Mouse (Mus musculus) layer of hippocampus, postnatal 36 days (tissue): ENCODE results near the gene Tmem160. TPM values are rescaled to one million over a fixed set of nuclear protein-coding genes. Genes with fewer than 3 reads are reported as not detected.

Experiments
- DNase-seq, 2 experiments: peaks; one replicate each; pipeline ENCODE4 v3.0.0; 2022
- total RNA-seq, 2 experiments: library from RNA; stranded (reverse); gene quantifications; 2 replicates each; pipeline ENCODE4 v1.2.3; 2021

Gene Tmem160
- total RNA-seq = 10 to 100 TPM; 61.4 to 77.2 TPM

DNA sequence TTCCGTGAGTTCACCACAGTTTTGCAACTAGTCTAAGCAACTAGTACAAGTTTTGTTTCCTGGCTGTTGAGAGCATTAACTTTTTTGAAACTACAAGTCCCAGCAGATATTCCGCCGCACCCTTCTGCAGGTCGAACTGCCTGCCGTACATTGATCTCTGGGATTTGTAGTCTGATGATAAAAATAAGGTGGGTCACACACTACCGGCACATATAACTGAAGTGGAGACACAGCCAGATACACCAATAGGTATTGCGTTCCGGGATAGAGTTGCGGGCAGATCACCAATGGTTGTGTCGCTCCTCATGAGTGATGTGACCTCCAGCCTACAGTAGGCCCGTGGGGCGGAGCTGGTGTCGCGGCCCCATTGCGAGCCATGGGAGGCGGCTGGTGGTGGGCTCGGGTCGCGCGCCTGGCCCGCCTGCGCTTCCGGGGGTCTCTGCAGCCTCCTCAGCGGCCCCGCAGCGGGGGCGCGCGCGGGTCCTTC is at the start of gene Tmem160:
Tmem160 (plus strand) TSS at position 193 of the 487 bp plus-strand sequence.
- DNase-seq = peak; percentile 82 to 87

DNA sequence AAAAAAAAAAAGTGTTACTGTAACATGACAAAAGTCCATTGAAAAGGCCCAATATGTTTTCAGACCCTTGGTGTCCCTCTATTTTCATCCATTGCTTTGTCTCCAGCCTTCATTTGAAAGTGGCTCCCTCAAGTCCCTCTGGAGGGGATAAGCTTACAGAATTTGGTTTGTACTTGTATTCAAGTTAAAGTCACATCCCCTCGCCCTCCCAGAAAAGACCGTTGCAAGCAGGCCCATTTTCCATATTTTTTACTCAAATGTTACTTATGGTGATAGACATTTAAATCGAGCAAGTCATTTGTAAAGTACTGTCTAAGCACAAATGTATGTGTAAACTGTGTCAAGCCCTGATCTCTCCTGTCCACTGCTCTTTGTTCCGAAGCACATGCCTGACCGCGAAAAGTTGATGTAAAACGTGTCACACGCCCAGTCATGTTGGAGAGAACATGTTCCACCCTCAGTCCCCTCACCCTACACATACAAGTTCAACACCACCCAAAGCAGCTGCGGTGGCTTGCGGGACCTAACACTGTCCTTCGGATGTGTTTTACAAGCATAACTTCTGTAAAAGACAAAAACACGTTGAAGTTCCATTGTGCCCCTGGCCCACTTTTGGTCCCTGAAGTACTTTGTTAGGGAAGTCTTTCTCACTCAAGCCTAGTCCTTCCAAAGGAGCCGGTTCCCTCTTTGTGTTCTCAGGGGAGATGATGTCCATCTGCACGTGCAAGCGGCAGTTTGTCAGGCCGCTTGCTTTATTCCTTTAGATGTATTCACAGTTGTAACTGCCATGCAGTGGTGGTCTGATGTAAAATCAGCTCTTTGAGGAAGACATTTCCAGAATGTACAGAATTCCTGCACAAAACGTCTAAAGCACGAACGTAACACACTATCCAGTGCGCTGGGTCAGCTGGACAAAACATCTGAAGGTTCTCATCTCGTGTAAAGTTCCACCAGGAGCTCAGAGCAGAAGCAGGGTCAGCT is 49.3 kb upstream of the Tmem160 start:
- peak in 1 of 2 experiments; percentile 18 for DNase-seq

DNA sequence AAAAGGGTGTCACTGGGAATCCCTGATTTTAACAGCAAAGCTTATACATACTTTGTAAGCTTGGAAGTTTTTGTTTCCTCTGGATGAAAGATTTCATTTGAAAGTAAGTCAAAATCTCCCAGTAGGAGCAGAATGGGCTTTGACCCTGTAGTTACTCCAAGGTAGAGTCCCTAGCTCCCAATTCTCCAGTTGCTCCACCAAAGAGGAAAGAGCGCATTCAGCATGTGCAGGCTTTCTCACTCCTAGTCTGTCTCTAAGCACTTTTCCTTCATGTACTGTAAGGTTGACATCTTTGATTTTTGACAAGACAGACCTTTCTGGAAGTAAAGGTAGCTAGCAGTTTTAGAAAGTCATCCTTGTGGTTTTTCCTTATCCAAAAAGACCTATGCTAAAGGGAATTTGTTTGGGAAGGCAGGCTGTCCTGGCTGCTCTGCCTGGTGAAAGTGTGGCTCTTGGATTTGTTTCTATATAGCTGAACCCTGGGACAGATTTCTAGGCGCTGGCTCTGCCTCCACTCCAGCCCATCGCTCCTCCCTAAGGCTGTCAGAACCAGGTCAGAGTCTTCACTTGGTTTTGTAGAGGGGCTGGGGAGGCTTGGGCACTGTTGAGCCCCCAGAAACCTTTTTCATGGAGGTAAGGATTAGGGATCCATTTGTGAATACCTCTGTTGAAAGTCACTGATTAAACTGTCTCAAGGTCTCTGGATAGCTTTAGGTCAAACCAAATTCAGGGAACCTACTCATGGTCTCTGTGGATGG is 48.1 kb upstream of the Tmem160 start:
- DNase-seq = no peak

GRCm38 (mm10) chr7:16405073-16405455 is 47.5 kb upstream of the Tmem160 start:
- DNase-seq = no peak

GRCm38 (mm10) chr7:16405516-16406351 is 46.8 kb upstream of the Tmem160 start:
- DNase-seq = peak in 1 of 2 experiments; percentile 41

DNA sequence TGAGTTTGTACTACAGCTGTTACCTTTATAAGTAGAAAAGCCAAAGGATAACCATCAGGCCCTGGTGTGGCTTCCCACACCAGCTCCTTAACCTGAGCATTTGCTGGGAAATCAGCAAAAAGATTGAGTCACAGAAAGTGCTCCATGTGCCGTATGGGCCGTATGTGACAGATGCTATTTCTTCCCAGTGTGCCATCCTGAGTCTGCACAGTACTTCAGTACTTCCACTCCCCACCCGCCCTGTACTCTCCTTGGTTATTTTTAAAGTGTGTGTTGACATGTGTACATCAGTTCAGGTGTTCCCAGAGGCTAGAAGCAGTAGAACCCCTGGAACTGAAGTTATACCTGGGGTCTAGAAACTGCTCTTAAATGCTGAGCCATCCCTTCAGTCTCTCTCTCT is 45.6 kb upstream of the Tmem160 start:
- DNase-seq = peak in 1 of 2 experiments; percentile 13

- no peak for DNase-seq
Observed at GRCm38 (mm10) chr7:16411100-16411499, 41.5 kb upstream of the Tmem160 start.

DNA sequence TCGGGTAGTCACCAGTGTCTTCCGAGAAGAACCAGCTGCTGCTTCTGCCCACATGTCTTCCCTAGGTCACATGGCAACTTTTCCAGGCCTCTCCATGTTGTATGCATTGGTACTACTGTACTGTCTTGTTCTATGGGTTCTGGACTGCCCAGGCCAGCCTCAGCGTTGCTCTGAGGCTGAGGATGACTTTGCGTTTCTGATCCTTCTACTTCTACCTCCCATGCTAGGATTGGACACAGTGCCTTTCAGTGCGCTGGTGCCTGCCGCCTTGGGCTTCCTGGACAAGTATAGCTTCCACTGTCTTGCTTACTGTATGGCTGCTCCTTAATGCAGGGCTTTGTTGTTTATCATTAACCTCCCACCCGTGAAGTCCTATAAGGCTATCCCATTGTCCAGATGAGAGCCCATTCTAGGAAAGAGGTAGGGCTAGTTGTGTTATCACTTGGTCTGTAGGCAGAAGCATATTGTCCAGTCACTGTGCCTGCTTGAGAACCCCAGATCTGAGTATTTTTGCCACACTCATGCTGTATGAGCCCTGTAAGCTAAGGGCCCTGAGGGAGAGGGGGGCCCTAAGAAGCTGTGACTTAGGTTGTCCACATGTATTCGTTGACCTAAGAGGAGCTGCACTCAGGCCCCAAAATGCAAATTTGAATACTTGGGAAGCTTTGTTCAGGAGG is 40.2 kb upstream of the Tmem160 start:
- no peak for DNase-seq

- no peak for DNase-seq
Observed at GRCm38 (mm10) chr7:16412930-16413329, 39.6 kb upstream of the Tmem160 start.

DNA sequence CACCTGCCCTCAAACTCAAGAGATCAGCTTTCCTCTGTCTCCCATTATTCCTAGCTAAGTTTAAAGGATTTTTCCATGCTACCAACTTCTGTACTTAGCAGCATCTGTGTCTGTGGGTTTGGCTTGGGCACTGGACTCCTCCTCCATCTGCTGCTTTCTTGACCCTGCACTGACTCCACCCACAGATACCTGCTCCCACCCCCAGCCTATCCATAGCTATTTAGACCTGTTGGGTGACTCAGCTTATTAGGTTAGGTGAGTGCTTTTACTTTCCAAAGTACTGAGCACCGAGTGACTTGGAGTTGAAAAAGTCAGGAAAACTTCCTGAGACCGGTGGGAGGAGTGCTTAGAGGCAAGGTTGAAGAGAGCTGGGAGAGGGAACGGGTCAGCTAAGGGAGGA is 37.2 kb upstream of the Tmem160 start:
- no peak for DNase-seq

- DNase-seq = no peak
Observed at GRCm38 (mm10) chr7:16417141-16417771, 35.3 kb upstream of the Tmem160 start.

GRCm38 (mm10) chr7:16418713-16419112 is 33.9 kb upstream of the Tmem160 start:
- no peak for DNase-seq

- DNase-seq = no peak
Observed at GRCm38 (mm10) chr7:16420493-16421118, 32.0 kb upstream of the Tmem160 start.

DNA sequence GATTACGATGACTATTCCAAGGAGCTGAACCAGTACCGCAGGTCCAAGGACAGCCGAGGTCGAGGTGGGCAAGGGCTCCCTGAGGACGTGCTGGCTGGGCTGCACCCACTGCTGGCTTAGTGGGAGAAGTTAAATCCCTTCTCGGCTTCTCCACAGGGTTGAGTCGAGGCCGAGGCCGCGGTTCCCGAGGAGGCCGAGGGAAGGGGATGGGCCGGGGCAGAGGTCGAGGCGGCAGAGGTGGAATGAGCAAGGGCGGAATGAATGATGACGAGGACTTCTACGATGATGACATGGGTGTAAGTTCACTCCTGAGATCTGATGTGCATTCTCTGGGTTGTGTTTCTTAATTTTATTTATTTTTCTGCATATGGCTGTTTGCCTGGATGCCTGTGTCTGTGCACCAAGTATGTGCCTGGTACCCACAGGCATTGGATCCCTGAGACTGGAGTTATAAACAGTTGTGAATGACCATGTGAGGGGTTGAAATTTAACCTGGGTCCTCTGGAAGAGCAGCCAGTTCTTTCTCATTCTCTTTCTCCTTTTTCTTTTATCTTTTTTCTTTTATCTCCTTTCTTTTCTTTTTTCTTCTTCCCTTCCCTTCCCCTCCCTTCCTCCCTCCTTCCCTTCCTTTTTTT is 30.2 kb upstream of the Tmem160 start:
- no peak for DNase-seq

GRCm38 (mm10) chr7:16423731-16424130 is 28.8 kb upstream of the Tmem160 start:
- no peak for DNase-seq

- DNase-seq = no peak
Observed at GRCm38 (mm10) chr7:16425721-16426120, 26.9 kb upstream of the Tmem160 start.

GRCm38 (mm10) chr7:16426129-16426729 is 26.4 kb upstream of the Tmem160 start:
- DNase-seq = peak; percentile 50 to 56

- DNase-seq = no peak
Observed at GRCm38 (mm10) chr7:16433352-16433971, 19.1 kb upstream of the Tmem160 start.

GRCm38 (mm10) chr7:16435088-16435487 is 17.5 kb upstream of the Tmem160 start:
- DNase-seq = no peak
